Mouse (Mus musculus) forebrain, postnatal 0 days (tissue): Measurements from ENCODE around the gene Clcnka. TPM values are rescaled to one million over a fixed set of nuclear protein-coding genes. Genes with fewer than 3 reads are reported as not detected.
A peak's percentile ranks its signal among the peaks of the same experiment; 100 is the strongest.

Experiments used
- ATAC-seq: fragments of 200-750 bp; cut with Nextera tagmentation; 2 replicates; pipeline ENCODE4 v1.8.0; 2017; ENCODE audit warnings: mild to moderate bottlenecking, moderate library complexity
- DNase-seq: peaks from one replicate; pipeline ENCODE4 v3.0.0-alpha.2; 2015
- H3K27ac ChIP-seq: fragments of 300-500 bp; sonication (generic); 2 replicates; pipeline ENCODE4 v1.5.1; 2014; ENCODE audit warnings: low read depth, mild to moderate bottlenecking, antibody characterized with exemption, low read length, moderate library complexity, mixed read lengths
- H3K27me3 ChIP-seq: fragments of 300-500 bp; sonication (generic); 2 replicates; pipeline ENCODE4 v1.6.1; 2014; ENCODE audit warnings: mild to moderate bottlenecking, low read length, mixed read lengths; ENCODE audit not compliant: insufficient read depth
- H3K36me3 ChIP-seq: fragments of 300-500 bp; sonication (generic); 2 replicates; pipeline ENCODE4 v1.6.1; 2014; ENCODE audit warnings: mild to moderate bottlenecking, moderate library complexity; ENCODE audit not compliant: insufficient read depth
- H3K4me1 ChIP-seq: fragments of 300-500 bp; sonication (generic); 2 replicates; pipeline ENCODE4 v1.6.1; 2014; ENCODE audit warnings: antibody characterized with exemption; ENCODE audit not compliant: insufficient read depth
- H3K4me2 ChIP-seq: fragments of 300-500 bp; sonication (generic); 2 replicates; pipeline ENCODE4 v1.6.1; 2014; ENCODE audit warnings: low read depth, mild to moderate bottlenecking, moderate library complexity
- H3K4me3 ChIP-seq: fragments of 300-500 bp; sonication (generic); 2 replicates; pipeline ENCODE4 v1.5.1; 2014; ENCODE audit warnings: low read depth, low read length, mixed read lengths
- H3K9ac ChIP-seq: fragments of 300-500 bp; sonication (generic); 2 replicates; pipeline ENCODE4 v1.6.1; 2014; ENCODE audit warnings: mild to moderate bottlenecking
- H3K9me3 ChIP-seq: fragments of 300-500 bp; sonication (generic); 2 replicates; pipeline ENCODE4 v1.6.1; 2016; ENCODE audit warnings: low read length
- CTCF ChIP-seq: sonication (generic); IDR thresholded peaks from 2 replicates; pipeline ENCODE4 v1.5.1; 2016; ENCODE audit warnings: antibody characterized with exemption, control low read depth, low read depth
- WGBS: fragments of 180-500 bp; shearing (Covaris S2); extraction: QIAGEN DNeasy Blood & Tissue Kit; methylation state at CpG from one replicate; pipeline ENCODE4 v1.1.7; 2014; 5-methylcytosine and 5-hydroxymethylcytosine counted together
- polyA plus RNA-seq: library from polyadenylated mRNA; unstranded; fragments of >200 nt; fragmentation: Nextera tagmentation; extraction: Ambion mirVana; gene quantifications from 2 replicates; pipeline ENCODE4 v1.2.1, GENCODE M21; 2015
- total RNA-seq: library from RNA; depleted of rRNA; stranded (reverse); fragments of >200 nt; gene quantifications from 2 replicates; pipeline ENCODE4 v1.2.3, GENCODE M21; 2014; rRNA removed

Clcnka gene
- total RNA-seq (0.24 TPM in 1 of 2 replicates, not detected in the other), polyA plus RNA-seq (0.10 TPM in 1 of 2 replicates, not detected in the other)

GRCm38 (mm10) chr4:141398545-141398944 is at the start of gene Clcnka:
Clcnka (minus strand) TSS chr4:141398724.
- no peak within 1 kb of the TSS for H3K9ac ChIP-seq
- no peaks in the 10 kb centered on the region for H3K4me1 ChIP-seq
- DNase-seq, result no peak
- H3K4me2 ChIP-seq, result no peak within 1 kb of the TSS
- H3K27ac ChIP-seq, result no peak within 1 kb of the TSS
- no peak within 1 kb of the TSS for H3K4me3 ChIP-seq
- H3K36me3 ChIP-seq, result no peaks in the 10 kb centered on the region
- 66% methylated on average over 12 of the region's 12 CpGs for WGBS
- no peaks in the 10 kb centered on the region for H3K9me3 ChIP-seq
- no peaks in the 10 kb centered on the region; the same call in 1 of the 2 replicates for H3K27me3 ChIP-seq
- ATAC-seq, result no peak
- TF ChIP-seq CTCF, result no peak

- no peak overlapping the region for H3K27ac ChIP-seq
- DNase-seq (no peak), ATAC-seq (no peak)
- H3K36me3 ChIP-seq, result peaks cover 28% of the 10 kb centered on the region
- H3K9ac ChIP-seq, result no peak overlapping the region
- WGBS, result 78% methylated on average over 7 of the region's 7 CpGs
- no peaks in the 10 kb centered on the region for H3K27me3 ChIP-seq
- peaks cover 12% of the 10 kb centered on the region for H3K4me1 ChIP-seq
- no peak for TF ChIP-seq CTCF
- no peak overlapping the region for H3K4me3 ChIP-seq
- 0 out of 2 replicates have a peak overlapping the region, but pooled peaks have one; percentile 71 for H3K4me2 ChIP-seq
- no peaks in the 10 kb centered on the region for H3K9me3 ChIP-seq
Measured at GRCm38 (mm10) chr4:141446211-141446610, 47.7 kb upstream of the Clcnka start.

- Histone ChIP-seq H3K9me3 (no peaks in the 10 kb centered on the region), H3K4me2 (peak overlapping the region; percentile 71), H3K4me1 (peaks cover 12% of the 10 kb centered on the region), H3K27ac (0 out of 2 replicates have a peak overlapping the region, but pooled peaks have one; percentile 83), H3K36me3 (peaks cover 28% of the 10 kb centered on the region), H3K27me3 (no peaks in the 10 kb centered on the region), H3K4me3 (peak overlapping the region; percentile 97), H3K9ac (peak overlapping the region; percentile 95)
- TF ChIP-seq CTCF, result no peak
- 14% methylated on average over 14 of the region's 14 CpGs for WGBS
- ATAC-seq (peak; percentile 23; the same call in 1 of the 2 replicates), DNase-seq (no peak)
Measured at GRCm38 (mm10) chr4:141445328-141445720, 46.8 kb upstream of the Clcnka start.

GRCm38 (mm10) chr4:141444451-141445327 is 46.2 kb upstream of the Clcnka start, which contains the start of gene Zbtb17:
Zbtb17 (plus strand) TSS chr4:141444654.
- WGBS, result 2% methylated on average over 57 of the region's 102 CpGs
- peak; percentile 97 for ATAC-seq

GRCm38 (mm10) chr4:141443641-141444429 is 45.3 kb upstream of the Clcnka start:
- no peak overlapping the region for H3K27ac ChIP-seq
- DNase-seq (no peak), ATAC-seq (no peak)
- peak overlapping the region; percentile 97 for H3K4me3 ChIP-seq
- no peaks in the 10 kb centered on the region for H3K27me3 ChIP-seq
- WGBS, result 55% methylated on average over 11 of the region's 11 CpGs
- peaks cover 20% of the 10 kb centered on the region for H3K36me3 ChIP-seq
- no peaks in the 10 kb centered on the region for H3K9me3 ChIP-seq
- H3K4me2 ChIP-seq, result peak overlapping the region; percentile 71
- H3K9ac ChIP-seq, result 0 out of 2 replicates have a peak overlapping the region, but pooled peaks have one; percentile 95
- no peak for TF ChIP-seq CTCF
- peaks cover 12% of the 10 kb centered on the region for H3K4me1 ChIP-seq

More at GRCm38 (mm10) chr4:141444451-141445327, 46.2 kb upstream of the Clcnka start, which contains the start of gene Zbtb17:
- Histone ChIP-seq H3K4me3 (peak within 1 kb of the TSS; percentile 97), H3K9me3 (no peaks in the 10 kb centered on the region), H3K4me2 (peak within 1 kb of the TSS; percentile 71), H3K27ac (peak within 1 kb of the TSS; percentile 83), H3K4me1 (peaks cover 12% of the 10 kb centered on the region), H3K27me3 (no peaks in the 10 kb centered on the region), H3K9ac (peak within 1 kb of the TSS; percentile 95), H3K36me3 (peaks cover 28% of the 10 kb centered on the region)
- 0 out of 2 replicates have a peak, but pooled peaks have one; percentile 9 for TF ChIP-seq CTCF
- DNase-seq, result peak; percentile 95

- peaks cover 10% of the 10 kb centered on the region for H3K4me1 ChIP-seq
- H3K36me3 ChIP-seq, result no peaks in the 10 kb centered on the region
- DNase-seq (no peak), ATAC-seq (no peak)
- no peak overlapping the region for H3K4me3 ChIP-seq
- H3K9me3 ChIP-seq, result no peaks in the 10 kb centered on the region
- H3K27ac ChIP-seq, result no peak overlapping the region
- no peak overlapping the region for H3K9ac ChIP-seq
- H3K27me3 ChIP-seq, result no peaks in the 10 kb centered on the region
- no peak overlapping the region for H3K4me2 ChIP-seq
- TF ChIP-seq CTCF, result no peak
Measured at GRCm38 (mm10) chr4:141440877-141441276, 42.4 kb upstream of the Clcnka start.
